Mouse (Mus musculus) erythroblast, embryonic 14.5 days (primary cell): ENCODE data around the gene Ccne1.

Experiments used
- GATA1 ChIP-seq: IDR thresholded peaks from 2 replicates; pipeline ENCODE4 v1.6.1; 2012; ENCODE audit warnings: low read length, inconsistent platforms, mixed read lengths
- TAL1 ChIP-seq: IDR thresholded peaks from 3 replicates; pipeline ENCODE4 v1.6.1; 2012; ENCODE audit warnings: low read length, inconsistent platforms, mixed read lengths

- TF ChIP-seq GATA1 (no peak), TAL1 (no peak)
Measured at GRCm38 (mm10) chr7:38147477-38147876, 40.1 kb upstream of the Ccne1 start.
